Mouse (Mus musculus) stomach, embryonic 15.5 days (tissue): ENCODE results near the gene Dnah1. TPM values are rescaled to one million over a fixed set of nuclear protein-coding genes. Genes with fewer than 3 reads are reported as not detected.

Experiments
- polyA plus RNA-seq: library from polyadenylated mRNA; unstranded; fragments of >200 nt; fragmentation: Nextera tagmentation; extraction: Ambion mirVana; gene quantifications from 2 replicates; pipeline ENCODE4 v1.2.1, GENCODE M21; 2015

Dnah1 gene
- polyA plus RNA-seq, 1 experiment from 2014 or later: 3.5 TPM

Other genes starting within 250 kb of the Dnah1 start
- gene Smim4, start 194.9 kb downstream of the Dnah1 start, polyA plus RNA-seq: 70.9 and 77.2 TPM in 2 replicates
- gene Nt5dc2, start 192.8 kb downstream of the Dnah1 start, polyA plus RNA-seq: 367 and 372 TPM in 2 replicates
- 35.0 and 38.5 TPM in 2 replicates for gene Stab1, start 155.3 kb downstream of the Dnah1 start, polyA plus RNA-seq
- gene Tnnc1, start 115.6 kb downstream of the Dnah1 start, polyA plus RNA-seq: 7.1 and 9.8 TPM in 2 replicates
- gene Nisch, start 107.0 kb downstream of the Dnah1 start, polyA plus RNA-seq: 319 and 363 TPM in 2 replicates
- 0.73 and 1.0 TPM in 2 replicates for gene Sema3g, start 106.0 kb downstream of the Dnah1 start, polyA plus RNA-seq
- 11.2 and 11.8 TPM in 2 replicates for gene Phf7, start 72.6 kb downstream of the Dnah1 start, polyA plus RNA-seq
- 59.7 and 67.7 TPM in 2 replicates for gene Bap1, start 72.4 kb downstream of the Dnah1 start, polyA plus RNA-seq
- gene Capn7, start 12.7 kb upstream of the Dnah1 start, polyA plus RNA-seq: 37.8 and 41.8 TPM in 2 replicates
- gene Sh3bp5, start 112.2 kb upstream of the Dnah1 start, polyA plus RNA-seq: 19.8 and 22.0 TPM in 2 replicates
- gene Eaf1, start 170.5 kb upstream of the Dnah1 start, polyA plus RNA-seq: 21.6 and 22.4 TPM in 2 replicates
- gene Mettl6, start 171.1 kb upstream of the Dnah1 start, polyA plus RNA-seq: 56.6 and 56.7 TPM in 2 replicates